Mouse (Mus musculus): ENCODE results near the gene Zfp266.

Gene Zfp266

DNA sequence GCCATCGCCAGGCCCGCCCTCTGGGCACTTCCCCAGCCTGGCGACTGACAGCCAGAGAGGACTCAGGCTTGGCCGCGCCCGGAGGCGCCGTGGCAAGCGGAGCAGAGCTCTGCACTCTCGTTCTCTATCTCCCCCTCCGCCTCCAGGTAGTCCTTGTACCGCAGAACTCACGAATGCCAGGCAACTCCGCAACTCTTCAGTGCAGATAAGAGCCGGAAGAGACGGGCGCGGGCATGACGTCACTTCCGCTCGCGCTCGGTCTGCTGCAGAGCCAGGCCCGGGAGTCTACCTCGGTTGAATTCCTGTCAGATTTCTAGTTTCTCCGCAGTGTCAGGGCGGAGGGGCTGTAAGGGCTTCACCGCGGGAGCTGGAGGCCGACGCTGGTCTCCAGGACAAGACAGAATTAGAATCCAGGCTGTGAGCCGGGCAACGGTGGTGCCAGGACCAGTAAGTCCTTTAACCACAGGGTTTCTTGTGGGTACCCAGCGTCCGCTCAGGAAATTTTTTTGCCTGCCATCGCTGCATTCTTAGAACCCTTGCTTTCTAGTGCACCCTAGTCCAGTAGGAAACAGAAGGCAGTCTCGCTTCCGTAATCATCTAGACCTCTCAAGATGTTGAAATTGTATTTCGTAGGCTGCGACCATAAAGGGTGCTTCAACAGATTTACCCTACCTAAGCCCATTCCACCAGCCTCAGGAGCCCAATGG lies 28.5 kb downstream of the Zfp266 start, which contains the start of gene Zfp426:
Zfp426 (minus strand) TSS at position 220 of the 707 bp plus-strand sequence.
- DNase-seq (ENCODE audit: low read depth, low spot score): peak; percentile 95

DNA sequence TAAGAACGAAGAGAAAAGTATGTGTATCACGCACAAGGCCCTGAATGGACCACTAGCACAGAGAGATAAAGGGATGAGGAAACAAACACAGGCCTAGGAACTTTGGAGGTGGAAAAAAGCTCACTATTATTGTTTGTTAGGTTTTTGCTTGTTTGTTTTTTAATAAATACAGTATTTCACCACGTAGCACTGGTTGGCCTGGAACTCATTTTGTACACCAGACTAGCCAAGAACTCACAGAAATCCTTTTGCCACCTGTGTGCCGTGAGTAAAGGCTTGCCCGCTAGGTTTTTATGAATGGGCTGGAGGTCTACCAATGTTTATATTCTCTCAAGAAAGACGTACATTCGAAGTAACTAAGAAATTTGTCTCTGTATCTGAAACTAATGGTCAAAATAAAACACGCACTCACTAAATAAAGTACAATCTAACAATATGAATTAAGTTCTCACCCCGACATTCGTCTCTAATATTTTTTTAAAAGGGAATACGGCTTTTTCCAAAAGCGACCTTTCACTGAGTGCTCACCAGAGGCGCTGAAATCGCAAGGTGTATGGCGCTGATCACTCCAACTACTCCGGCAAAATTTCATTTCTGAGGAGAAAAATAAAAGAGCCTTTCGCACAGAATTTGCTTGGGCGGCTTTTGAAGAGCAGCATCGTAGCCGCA lies 29.2 kb downstream of the Zfp266 start:
- peak; percentile 53 for DNase-seq (ENCODE audit: low read depth, low spot score)

DNA sequence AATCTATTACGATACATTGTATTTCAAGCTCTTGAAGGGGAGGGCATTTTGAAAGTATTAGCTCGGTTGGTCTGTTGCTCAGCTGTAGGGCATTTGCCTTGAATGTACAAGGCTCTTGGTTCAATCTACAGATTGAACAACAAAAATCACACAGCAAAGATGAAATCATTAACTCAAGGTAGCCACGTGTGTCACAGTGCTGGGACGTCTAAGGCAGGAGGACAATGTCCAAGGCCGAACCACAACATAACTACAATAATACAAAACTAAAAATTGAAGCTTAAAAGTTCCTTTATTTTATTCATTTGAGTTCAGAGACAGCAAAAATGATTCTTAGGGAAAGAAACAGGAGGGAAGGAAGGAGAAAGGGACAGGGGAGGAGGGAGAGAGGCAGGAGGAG lies 31.7 kb downstream of the Zfp266 start:
- DNase-seq (ENCODE audit: low read depth, low spot score): no peak

DNA sequence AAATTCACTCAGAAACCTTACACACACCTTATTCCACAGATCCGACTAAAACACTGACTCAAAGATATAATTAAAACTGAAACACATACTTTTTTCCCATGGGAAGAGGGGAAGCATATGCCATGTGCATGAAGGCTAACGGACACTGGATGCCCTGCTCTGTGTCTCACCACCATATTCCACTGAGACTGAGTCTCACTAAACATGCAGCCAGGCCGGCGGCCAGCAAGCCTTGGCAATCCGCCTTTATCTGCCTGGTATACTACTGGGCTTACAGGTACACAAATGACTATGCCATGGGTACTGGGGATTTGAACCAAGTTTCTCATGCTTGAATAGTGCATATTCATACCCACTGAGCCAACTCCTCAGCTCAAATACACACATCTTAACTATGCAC lies 41.8 kb downstream of the Zfp266 start:
- no peak for DNase-seq (ENCODE audit: low read depth, low spot score)

DNA sequence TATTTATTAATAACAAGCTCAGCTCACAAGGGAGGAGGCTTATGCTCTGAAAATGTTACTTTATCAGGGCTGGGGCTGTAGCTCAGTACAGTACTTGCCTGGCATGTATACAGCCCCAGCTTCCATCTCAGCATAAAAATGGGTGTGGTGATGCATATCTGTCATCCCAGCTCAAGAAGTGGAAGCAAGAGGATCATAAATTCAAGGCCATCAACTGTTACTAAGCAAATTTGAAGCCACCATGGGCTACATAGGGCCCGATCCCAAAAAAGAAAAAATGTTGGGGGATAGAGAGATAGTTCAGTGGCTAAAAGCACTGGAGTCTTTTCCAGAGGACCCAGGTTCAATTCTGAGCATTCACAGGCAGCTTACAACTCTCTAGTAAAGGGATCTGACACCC lies 44.6 kb downstream of the Zfp266 start:
- no peak for DNase-seq (ENCODE audit: low read depth, low spot score)

DNA sequence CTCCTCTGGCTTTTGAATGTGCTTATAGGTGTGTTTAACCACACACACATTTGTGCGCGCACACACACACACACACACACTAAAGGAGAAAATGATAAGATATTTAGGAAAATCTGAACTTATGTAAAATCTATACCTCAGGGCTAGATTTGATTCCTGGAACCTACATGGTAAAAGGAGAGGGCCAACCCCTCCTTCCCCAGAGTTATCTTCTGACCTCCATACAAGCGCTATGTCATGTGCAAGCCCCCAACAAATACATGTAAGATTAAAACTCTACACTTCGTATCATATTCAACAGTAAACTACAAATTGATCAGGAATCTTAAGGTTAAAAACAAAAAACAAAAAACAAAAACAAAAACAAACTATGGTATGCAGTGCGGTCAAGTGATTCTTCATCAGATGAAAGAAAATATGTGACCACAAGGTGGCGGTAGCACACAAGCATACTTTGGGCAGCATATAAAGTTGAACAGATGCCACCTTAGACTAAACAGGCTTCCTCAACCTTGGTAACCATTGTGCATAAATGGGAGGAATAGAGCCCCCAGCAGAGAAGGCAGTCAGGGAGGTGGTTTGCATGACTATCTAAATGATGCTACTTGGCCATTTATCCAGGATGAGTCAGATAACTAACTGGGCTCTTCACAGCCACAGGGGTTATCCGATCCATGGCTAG lies 54.3 kb downstream of the Zfp266 start:
- DNase-seq (ENCODE audit: low read depth, low spot score): peak; percentile 75

DNA sequence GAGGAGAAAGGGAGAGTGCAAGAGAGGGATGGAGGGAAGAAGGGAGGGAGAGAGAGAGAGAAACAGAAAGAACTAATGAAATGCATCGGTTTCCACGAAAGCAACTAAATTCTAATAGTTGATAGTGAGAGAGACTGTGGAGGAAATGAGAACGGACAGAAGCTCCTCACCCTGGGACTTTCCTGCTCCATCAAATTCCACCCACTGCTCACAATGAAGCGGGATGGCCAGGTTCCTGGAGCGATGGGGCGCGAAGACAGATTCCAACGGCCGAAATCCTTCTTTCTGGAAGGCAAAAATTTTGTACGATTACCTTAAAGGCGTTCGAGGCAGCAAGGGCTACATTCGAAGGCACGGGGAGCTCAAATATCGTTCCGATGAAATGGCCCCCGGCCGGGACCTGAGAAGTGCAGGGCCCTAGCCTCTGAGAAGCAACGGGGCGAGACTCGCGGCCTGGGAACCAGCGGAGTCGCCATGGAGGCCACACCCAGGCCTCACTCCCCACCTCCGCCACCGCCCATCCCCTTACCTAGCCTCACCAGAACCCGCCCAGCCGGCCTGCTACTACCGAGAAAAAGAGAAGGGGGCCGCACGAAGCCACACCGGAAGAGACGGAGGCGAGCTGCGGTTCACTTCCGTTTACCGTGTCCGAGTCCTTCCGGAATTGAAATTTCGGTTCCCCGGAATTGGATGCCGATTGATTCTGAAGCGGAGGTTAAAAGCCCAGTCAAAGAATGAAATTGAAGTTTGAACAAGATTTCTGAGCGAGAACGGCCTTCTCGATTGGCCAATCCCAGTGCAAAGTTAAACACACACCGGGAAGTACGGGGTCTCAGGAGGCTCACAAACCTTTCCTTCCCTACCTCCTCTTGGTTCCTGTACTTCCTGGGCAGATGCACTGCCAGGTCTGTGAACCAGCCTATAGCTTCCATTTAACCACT lies 61.6 kb downstream of the Zfp266 start, which contains the start of gene Zfp26:
Zfp26 (minus strand) TSS at position 786 of the 941 bp plus-strand sequence.
- DNase-seq (ENCODE audit: low read depth, low spot score): peak; percentile 92

DNA sequence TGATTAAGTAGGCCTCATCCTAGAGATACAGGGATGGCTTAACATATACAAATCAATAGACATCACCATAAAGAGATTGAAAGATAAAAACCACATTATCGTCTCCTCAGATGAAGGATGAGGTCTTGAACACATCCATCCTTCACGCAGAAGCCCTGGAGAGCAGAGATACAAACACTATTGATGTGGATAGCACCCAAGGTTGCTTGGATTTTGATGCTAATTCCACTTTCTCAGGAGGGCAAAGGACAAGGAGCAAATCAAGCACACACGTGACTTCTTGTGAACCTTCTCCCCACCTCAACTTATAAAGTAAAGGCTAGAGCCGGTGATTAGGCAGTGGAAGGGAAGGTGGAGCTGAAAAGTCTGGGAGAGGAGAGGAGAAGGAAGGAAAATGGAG lies 67.6 kb downstream of the Zfp266 start:
- DNase-seq (ENCODE audit: low read depth, low spot score): no peak

DNA sequence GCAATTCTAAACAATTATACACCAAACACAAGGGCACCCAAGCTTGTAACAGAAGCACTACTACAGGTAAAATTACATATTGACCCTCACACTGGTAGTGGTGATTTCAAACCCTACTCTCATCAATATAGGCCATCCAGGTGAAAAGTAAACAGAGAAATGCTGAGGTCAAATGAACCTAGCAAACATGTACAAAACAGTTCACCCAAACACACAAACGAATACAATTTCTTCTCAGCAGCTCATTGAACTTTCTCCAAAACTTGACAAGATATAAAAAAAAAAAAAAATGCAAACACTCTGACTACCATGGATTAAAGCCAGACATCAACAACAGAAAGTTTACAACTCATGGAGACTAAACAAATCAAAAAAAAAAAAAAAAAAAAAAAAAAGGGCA lies 69.7 kb downstream of the Zfp266 start:
- no peak for DNase-seq (ENCODE audit: low read depth, low spot score)
